Comparison of ENCODE assay signal across 19 mouse cellular contexts in the genomic region with DNA sequence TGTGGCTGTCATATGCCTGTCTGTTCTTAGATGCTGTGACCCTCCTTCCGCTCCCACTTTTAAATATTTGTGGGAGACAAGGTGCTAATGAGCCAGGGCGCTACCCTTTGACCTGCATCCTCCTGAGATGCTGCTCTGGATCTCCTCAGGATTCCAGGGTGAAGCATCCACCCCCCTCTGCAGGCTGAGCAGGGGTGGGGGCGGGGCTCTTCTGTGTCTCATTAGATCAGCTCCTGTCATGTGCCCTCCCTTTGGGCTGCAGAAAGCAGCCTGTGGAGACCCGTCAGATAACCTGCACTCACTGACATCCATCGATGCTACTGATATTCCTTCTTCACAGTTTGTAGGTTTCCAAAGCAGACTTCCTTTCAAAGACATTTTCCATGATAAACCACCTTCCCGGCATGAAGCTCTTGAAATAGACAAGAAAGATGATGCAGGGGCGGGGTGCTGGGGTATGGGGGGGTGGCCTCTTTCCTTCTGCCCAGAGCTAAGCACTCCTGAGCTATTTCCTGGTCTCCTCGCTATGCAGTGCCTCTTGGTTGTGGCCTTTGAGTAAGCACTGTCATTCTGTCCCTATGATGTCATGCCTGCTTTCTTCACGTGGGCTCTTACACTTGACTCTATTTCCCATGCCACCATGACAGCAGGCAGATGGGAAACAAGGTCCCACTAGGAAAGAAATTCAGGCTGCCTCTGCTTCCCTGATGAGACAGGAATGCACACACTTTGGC.
DNase-seq lines count a peak whose midpoint lies in the region; ATAC-seq and TF ChIP-seq lines count a peak whose summit lies in the region.
"Had no signal": no experiment of that assay in that cellular context is flagged by ENCODE, and none has a peak within 500 bp of the region (broad histone marks: within the 10 kb centered on the region; RNA-seq: fewer than 3 reads in every experiment).

No protein-coding gene starts in this region.

- H3K4me2 ChIP-seq in hindbrain, embryonic 11.5 days (replicated peaks; ENCODE audit: low read depth, low read length) = no peak overlapping the region
- H3K4me2 ChIP-seq in hindbrain, embryonic 14.5 days (replicated peaks) = no peak overlapping the region
- no peak overlapping the region for H3K4me2 ChIP-seq in midbrain, postnatal 0 days (ENCODE audit: low read depth, low read length, poor library complexity, severe bottlenecking)
- H3K4me2 ChIP-seq in midbrain, embryonic 14.5 days (ENCODE audit: low read length) = no peak overlapping the region
- H3K4me2 ChIP-seq: limb, embryonic 13.5 days had no signal

- no peaks in the 10 kb centered on the region for H3K36me3 ChIP-seq in hindbrain, embryonic 11.5 days (ENCODE audit: control insufficient read depth, insufficient read depth, low read length)
- no peaks in the 10 kb centered on the region for H3K36me3 ChIP-seq in hindbrain, embryonic 14.5 days (replicated peaks; ENCODE audit: control insufficient read depth, insufficient read depth)
- H3K36me3 ChIP-seq in midbrain, embryonic 10.5 days = no peaks in the 10 kb centered on the region
- no peaks in the 10 kb centered on the region for H3K36me3 ChIP-seq in midbrain, postnatal 0 days (ENCODE audit: insufficient read depth, low read length)
- H3K36me3 ChIP-seq in midbrain, embryonic 14.5 days (ENCODE audit: control insufficient read depth, insufficient read depth, low read length) = no peaks in the 10 kb centered on the region
- H3K36me3 ChIP-seq: limb, embryonic 13.5 days had no signal

- peak; percentile 56; the same call in 1 of the 2 replicates for ATAC-seq in hindbrain, embryonic 11.5 days (ENCODE audit: low FRiP score)
- no peak for ATAC-seq in hindbrain, embryonic 14.5 days (ENCODE audit: low FRiP score)
- no peak for ATAC-seq in midbrain, postnatal 0 days (ENCODE audit: low FRiP score)
- no peak for ATAC-seq in midbrain, embryonic 14.5 days (ENCODE audit: low FRiP score, low TSS enrichment)
- ATAC-seq: activated CD4-positive, CD25-positive, alpha-beta regulatory T cell, adult 4 months; forebrain, postnatal 0 days; Patski had no signal

- H3K27me3 ChIP-seq in hindbrain, embryonic 11.5 days (ENCODE audit: control insufficient read depth, insufficient read depth, low read length) = no peaks in the 10 kb centered on the region
- no peaks in the 10 kb centered on the region for H3K27me3 ChIP-seq in hindbrain, embryonic 14.5 days (ENCODE audit: control insufficient read depth, insufficient read depth, low read length)
- H3K27me3 ChIP-seq in midbrain, embryonic 10.5 days (ENCODE audit: low read depth, poor library complexity, severe bottlenecking) = peaks cover 10% of the 10 kb centered on the region
- no peaks in the 10 kb centered on the region for H3K27me3 ChIP-seq in midbrain, postnatal 0 days (ENCODE audit: insufficient read depth, low read length)
- no peaks in the 10 kb centered on the region for H3K27me3 ChIP-seq in midbrain, embryonic 14.5 days (ENCODE audit: control insufficient read depth, insufficient read depth, low read length)
- H3K27me3 ChIP-seq: limb, embryonic 13.5 days; Patski had no signal

- H3K9me3 ChIP-seq in hindbrain, embryonic 11.5 days (ENCODE audit: control insufficient read depth, low read length) = no peaks in the 10 kb centered on the region
- H3K9me3 ChIP-seq in hindbrain, embryonic 14.5 days (ENCODE audit: control insufficient read depth, low read length) = no peaks in the 10 kb centered on the region
- no peaks in the 10 kb centered on the region for H3K9me3 ChIP-seq in midbrain, embryonic 10.5 days (replicated peaks)
- no peaks in the 10 kb centered on the region for H3K9me3 ChIP-seq in midbrain, postnatal 0 days (ENCODE audit: low read length)
- H3K9me3 ChIP-seq in midbrain, embryonic 14.5 days (ENCODE audit: control insufficient read depth, low read length) = no peaks in the 10 kb centered on the region
- H3K9me3 ChIP-seq: limb, embryonic 13.5 days had no signal

- H3K9ac ChIP-seq in hindbrain, embryonic 11.5 days (ENCODE audit: low read depth, low read length) = no peak overlapping the region
- H3K9ac ChIP-seq in hindbrain, embryonic 14.5 days = no peak overlapping the region
- H3K9ac ChIP-seq in midbrain, postnatal 0 days (replicated peaks; ENCODE audit: low read length, poor library complexity, severe bottlenecking) = no peak overlapping the region
- H3K9ac ChIP-seq in midbrain, embryonic 14.5 days (replicated peaks; ENCODE audit: low read length) = no peak overlapping the region
- H3K9ac ChIP-seq: forebrain, postnatal 0 days; limb, embryonic 13.5 days had no signal

- H3K27ac ChIP-seq in hindbrain, embryonic 11.5 days (ENCODE audit: low read depth, low read length) = no peak overlapping the region
- H3K27ac ChIP-seq in hindbrain, embryonic 14.5 days = no peak overlapping the region
- 0 out of 2 replicates have a peak overlapping the region, but pooled peaks have one; percentile 9 for H3K27ac ChIP-seq in midbrain, embryonic 10.5 days (replicated peaks)
- no peak overlapping the region for H3K27ac ChIP-seq in midbrain, postnatal 0 days (ENCODE audit: low read depth, low read length)
- 0 out of 2 replicates have a peak overlapping the region, but pooled peaks have one; percentile 5 for H3K27ac ChIP-seq in midbrain, embryonic 14.5 days (replicated peaks; ENCODE audit: low read depth, low read length)
- H3K27ac ChIP-seq: left cerebral cortex, adult 2 months; limb, embryonic 13.5 days had no signal

- no peak for DNase-seq in hindbrain, embryonic 11.5 days (ENCODE audit: low spot score)
- DNase-seq in hindbrain, embryonic 14.5 days (ENCODE audit: low spot score) = no peak
- no peak for DNase-seq in midbrain, embryonic 10.5 days (ENCODE audit: low spot score)
- no peak for DNase-seq in midbrain, postnatal 0 days (ENCODE audit: low spot score)
- no peak for DNase-seq in midbrain, embryonic 14.5 days
- peak; percentile 29 for DNase-seq in telencephalon, adult 2 months (ENCODE audit: low read depth, low spot score)
- DNase-seq in spleen, postnatal 36 days (ENCODE audit: low spot score in 2 of 2) = no peak
- DNase-seq: adrenal gland, postnatal 14 days; cerebellum, adult 2 months; forebrain, postnatal 0 days; heart, adult 18-20 months; heart, postnatal 4 days; kidney, adult 18-20 months; kidney, postnatal 14 days; right cerebral cortex, postnatal 4 days had no signal

- H3K4me3 ChIP-seq in hindbrain, embryonic 11.5 days (ENCODE audit: low read depth, low read length) = no peak overlapping the region
- H3K4me3 ChIP-seq in hindbrain, embryonic 14.5 days (replicated peaks; ENCODE audit: low read length) = no peak overlapping the region
- no peak overlapping the region for H3K4me3 ChIP-seq in midbrain, embryonic 10.5 days
- H3K4me3 ChIP-seq in midbrain, postnatal 0 days (ENCODE audit: low read depth, low read length) = no peak overlapping the region
- H3K4me3 ChIP-seq in midbrain, embryonic 14.5 days (replicated peaks; ENCODE audit: low read depth, low read length) = no peak overlapping the region
- H3K4me3 ChIP-seq: left cerebral cortex, adult 2 months; limb, embryonic 13.5 days had no signal

- no peak for TF ChIP-seq CTCF in midbrain, postnatal 0 days (IDR thresholded peaks at IDR 0.05)

- H3K4me1 ChIP-seq in hindbrain, embryonic 11.5 days (replicated peaks; ENCODE audit: control insufficient read depth, insufficient read depth, low read length) = 0 out of 2 replicates have a peak, but pooled peaks cover 4% of the 10 kb centered on the region
- H3K4me1 ChIP-seq in hindbrain, embryonic 14.5 days (replicated peaks; ENCODE audit: control insufficient read depth, insufficient read depth, low read length) = peaks cover 4% of the 10 kb centered on the region; the same call in 1 of the 2 replicates
- peaks cover 22% of the 10 kb centered on the region for H3K4me1 ChIP-seq in midbrain, embryonic 10.5 days
- peaks cover 5% of the 10 kb centered on the region; the same call in 1 of the 2 replicates for H3K4me1 ChIP-seq in midbrain, postnatal 0 days (ENCODE audit: insufficient read depth, low read length)
- peaks cover 28% of the 10 kb centered on the region; the same call in 1 of the 2 replicates for H3K4me1 ChIP-seq in midbrain, embryonic 14.5 days (ENCODE audit: control insufficient read depth, insufficient read depth, low read length)

- WGBS in hindbrain, embryonic 11.5 days = 51% methylated on average over 9 of the region's 9 CpGs
- WGBS in hindbrain, embryonic 14.5 days = 47% methylated on average over 9 of the region's 9 CpGs
- 56% methylated on average over 9 of the region's 9 CpGs for WGBS in midbrain, embryonic 10.5 days
- 52% methylated on average over 9 of the region's 9 CpGs for WGBS in midbrain, postnatal 0 days
- WGBS in midbrain, embryonic 14.5 days = 57% methylated on average over 9 of the region's 9 CpGs

Comparison
In these comparisons a context has a peak if more than half of its experiments do, and no peak if none do; other contexts are left out.
1. H3K27ac ChIP-seq: peak in midbrain, embryonic 10.5 days (single experiment) and midbrain, embryonic 14.5 days (single experiment); none in hindbrain, embryonic 11.5 days (single experiment), hindbrain, embryonic 14.5 days (single experiment) and midbrain, postnatal 0 days (single experiment).